Mouse (Mus musculus) olfactory bulb, adult 2 months (tissue): Measurements from ENCODE around the gene Tmem116. TPM values are rescaled to one million over a fixed set of nuclear protein-coding genes. Genes with fewer than 3 reads are reported as not detected.

Source experiments
- H3K27ac ChIP-seq: fragments of 200-500 bp; 2 replicates; pipeline ENCODE4 v1.5.1; 2012; ENCODE audit warnings: low read depth, low read length; ENCODE audit not compliant: insufficient read depth
- H3K4me1 ChIP-seq: fragments of 200-500 bp; 2 replicates; pipeline ENCODE4 v1.6.1; 2012; ENCODE audit warnings: low read length; ENCODE audit not compliant: control insufficient read depth, insufficient read depth
- H3K4me3 ChIP-seq: fragments of 200-500 bp; 2 replicates; pipeline ENCODE4 v1.5.1; 2012; ENCODE audit warnings: mild to moderate bottlenecking, low read depth, low read length, moderate library complexity; ENCODE audit not compliant: insufficient read depth
- CTCF ChIP-seq: fragments of 200-500 bp; IDR thresholded peaks from 2 replicates; pipeline ENCODE4 v1.5.1; 2012; ENCODE audit warnings: low read depth, mild to moderate bottlenecking, low read length, moderate library complexity; ENCODE audit not compliant: insufficient read depth
- POLR2A ChIP-seq: fragments of 200-500 bp; IDR thresholded peaks from 2 replicates; pipeline ENCODE4 v1.6.1; 2012; ENCODE audit warnings: mild to moderate bottlenecking, low read depth, low read length, moderate library complexity; ENCODE audit not compliant: insufficient read depth
- WGBS: fragments of 180-500 bp; shearing (Covaris S2); methylation state at CpG from one replicate; pipeline ENCODE4 v1.1.7; 2018; 5-methylcytosine and 5-hydroxymethylcytosine counted together
- polyA plus RNA-seq: library from polyadenylated mRNA; stranded (reverse); fragments of >200 nt; gene quantifications from 2 replicates; pipeline ENCODE4 v1.2.4, GENCODE M21; 2012; ENCODE audit warnings: low replicate concordance; ENCODE audit not compliant: missing spikeins, insufficient read depth, insufficient read length

Gene Tmem116
- polyA plus RNA-seq, 1 experiment, result not detected

DNA sequence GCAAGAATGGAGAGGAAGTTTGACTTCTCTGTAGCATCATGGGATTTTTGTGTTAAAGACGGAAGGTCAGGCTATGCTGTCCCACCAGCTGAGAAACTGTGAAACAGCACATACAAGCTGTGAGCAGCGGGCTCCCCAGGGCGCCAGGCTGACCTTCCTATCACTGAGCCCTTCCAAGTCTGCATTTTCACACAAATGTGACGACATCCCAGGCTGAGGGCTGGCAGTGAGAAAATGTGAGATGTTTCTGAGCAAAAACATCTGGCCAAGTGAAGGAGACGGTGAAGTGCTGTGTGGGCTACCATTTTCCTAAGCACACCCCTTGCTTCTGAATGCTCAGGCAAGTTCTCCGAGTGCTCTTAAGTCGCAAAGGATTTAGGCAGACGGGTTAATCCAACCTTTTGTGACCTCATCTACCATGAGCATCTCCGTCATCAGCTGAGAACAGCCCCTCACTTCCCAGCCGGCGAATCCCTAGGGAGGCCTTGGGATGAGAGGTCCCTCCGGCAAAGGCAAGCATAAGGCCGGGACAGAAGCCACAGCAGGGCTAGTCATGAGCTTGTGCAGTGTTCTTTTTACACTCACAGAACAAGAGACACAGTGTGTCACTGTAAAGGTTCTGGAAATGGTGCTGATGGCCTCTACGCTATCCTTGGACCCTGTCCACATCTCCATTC lies 74.2 kb downstream of the Tmem116 start:
- Histone ChIP-seq H3K4me3 (no peak overlapping the region), H3K4me1 (no peaks in the 10 kb centered on the region), H3K27ac (no peak overlapping the region)
- TF ChIP-seq CTCF (no peak), POLR2A (no peak)
- WGBS, result 87% methylated on average over 14 of the region's 14 CpGs

DNA sequence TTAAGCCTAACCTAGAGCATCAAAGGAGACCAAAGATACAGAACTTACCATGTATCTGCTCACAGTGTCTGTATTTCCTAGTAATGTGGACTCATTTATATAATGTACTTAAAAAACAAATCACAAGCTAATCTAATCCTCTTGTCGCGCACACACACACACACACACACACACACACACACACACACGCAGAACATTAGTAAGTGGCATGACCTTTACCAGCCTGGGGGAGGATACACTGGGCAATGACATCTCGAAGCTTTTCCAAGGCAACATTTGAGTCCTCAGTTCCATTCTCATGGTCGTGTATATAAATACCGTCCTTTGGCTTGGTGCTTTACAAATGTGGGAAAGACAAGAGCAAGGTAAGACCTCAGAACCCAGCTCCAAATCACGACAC lies 74.8 kb downstream of the Tmem116 start:
- no peak overlapping the region for H3K27ac ChIP-seq
- TF ChIP-seq POLR2A (no peak), CTCF (no peak)
- H3K4me1 ChIP-seq, result no peaks in the 10 kb centered on the region
- 83% methylated on average over 7 of the region's 7 CpGs for WGBS
- no peak overlapping the region for H3K4me3 ChIP-seq

DNA sequence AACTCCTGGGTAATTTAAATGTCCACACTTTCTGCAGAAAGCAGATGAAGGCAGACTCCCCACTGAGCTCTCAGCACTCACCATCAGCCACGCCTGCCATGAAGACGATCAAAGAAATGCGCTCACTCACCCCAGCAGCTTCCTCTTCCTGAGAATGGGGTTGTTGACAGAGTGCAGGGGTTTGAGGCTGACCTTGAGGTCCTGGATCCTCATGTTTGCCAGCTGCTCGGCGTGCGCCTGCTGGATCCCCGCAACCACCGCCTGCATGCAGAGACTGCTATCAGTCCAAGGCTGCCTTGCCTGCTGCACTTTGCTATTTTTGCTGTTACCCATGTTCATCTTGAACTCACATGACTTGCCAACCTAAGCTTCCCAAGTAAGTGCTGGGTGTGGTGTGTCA lies 75.3 kb downstream of the Tmem116 start:
- WGBS, result 83% methylated on average over 8 of the region's 8 CpGs
- Histone ChIP-seq H3K4me3 (no peak overlapping the region), H3K27ac (no peak overlapping the region), H3K4me1 (no peaks in the 10 kb centered on the region)
- TF ChIP-seq CTCF, result no peak
- TF ChIP-seq POLR2A, result no peak

DNA sequence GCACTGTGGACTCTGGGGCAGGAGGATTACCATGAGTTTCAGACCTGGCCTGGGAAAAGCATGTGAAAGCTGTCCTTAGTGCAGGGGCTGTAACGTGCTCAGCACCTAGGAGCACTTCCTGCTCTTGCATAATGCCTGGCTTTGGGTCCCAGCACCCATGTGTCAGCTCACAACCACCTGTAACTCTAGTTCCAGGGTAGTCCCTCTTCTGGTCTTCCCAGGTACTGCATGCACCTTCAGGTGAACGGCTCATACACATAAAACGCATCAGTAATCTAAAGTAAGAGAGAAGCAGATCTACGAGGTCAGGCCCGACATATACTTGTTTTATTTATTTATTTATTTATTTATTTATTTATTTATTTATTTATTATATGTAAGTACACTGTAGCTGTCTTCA lies 82.8 kb downstream of the Tmem116 start:
- no peak overlapping the region for H3K27ac ChIP-seq
- no peaks in the 10 kb centered on the region for H3K4me1 ChIP-seq
- TF ChIP-seq CTCF, result no peak
- TF ChIP-seq POLR2A, result no peak
- 90% methylated on average over 5 of the region's 5 CpGs for WGBS
- H3K4me3 ChIP-seq, result no peak overlapping the region

DNA sequence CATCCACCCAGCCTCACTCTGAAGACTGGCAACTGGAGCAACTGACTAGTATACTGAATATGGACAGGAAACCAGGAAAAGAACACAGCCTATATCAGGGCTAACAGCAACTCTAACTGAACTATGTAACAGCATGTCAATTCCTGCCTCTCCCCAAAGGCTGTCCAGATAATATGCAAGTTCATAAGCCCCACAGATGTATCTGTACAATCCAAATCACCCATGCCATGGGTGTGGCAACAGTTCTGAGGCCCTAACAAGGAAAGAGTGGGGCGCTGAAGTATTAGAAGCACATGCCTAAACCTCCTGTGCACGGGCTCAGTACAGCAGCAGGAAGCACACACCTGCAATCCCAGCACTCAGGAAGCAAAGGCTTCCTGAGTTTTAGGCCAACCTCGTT lies 83.4 kb downstream of the Tmem116 start:
- 86% methylated on average over 3 of the region's 3 CpGs for WGBS
- no peak for TF ChIP-seq POLR2A
- TF ChIP-seq CTCF, result no peak
- Histone ChIP-seq H3K27ac (no peak overlapping the region), H3K4me3 (no peak overlapping the region), H3K4me1 (no peaks in the 10 kb centered on the region)

DNA sequence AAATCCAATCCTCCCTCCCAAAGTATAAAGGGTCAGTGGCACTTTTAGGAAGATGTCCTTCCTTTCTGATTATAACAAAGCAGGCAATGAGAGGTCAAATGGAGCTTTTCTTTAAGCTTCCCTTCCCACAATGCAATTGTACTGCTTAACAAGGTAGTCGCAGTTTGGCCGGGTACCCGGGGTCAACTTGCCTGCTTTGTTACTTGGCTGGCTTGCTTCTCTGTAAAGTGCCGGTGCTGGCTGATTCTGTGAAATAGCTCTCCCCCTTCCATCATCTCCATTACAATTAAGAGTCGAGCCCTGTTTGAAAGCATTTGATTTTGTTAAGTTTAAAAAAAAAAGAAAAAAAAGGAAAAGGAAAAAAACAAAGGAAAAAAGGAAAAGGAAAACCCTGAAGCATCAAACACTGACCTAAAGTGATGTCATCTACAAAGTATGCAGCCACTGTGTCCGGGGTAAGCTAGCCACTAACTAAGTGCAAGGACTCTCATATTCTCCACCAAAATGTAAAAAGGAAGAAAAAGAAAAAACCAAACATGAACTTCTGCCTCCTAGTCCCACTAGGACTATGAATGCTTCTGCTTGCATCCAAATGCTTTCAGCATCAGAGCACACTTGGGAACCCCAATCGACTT lies 85.3 kb downstream of the Tmem116 start:
- Histone ChIP-seq H3K27ac (no peak overlapping the region), H3K4me3 (no peak overlapping the region), H3K4me1 (peaks cover 2% of the 10 kb centered on the region; the same call in 1 of the 2 replicates)
- TF ChIP-seq POLR2A, result no peak
- TF ChIP-seq CTCF, result no peak
- WGBS, result 24% methylated on average over 7 of the region's 7 CpGs

DNA sequence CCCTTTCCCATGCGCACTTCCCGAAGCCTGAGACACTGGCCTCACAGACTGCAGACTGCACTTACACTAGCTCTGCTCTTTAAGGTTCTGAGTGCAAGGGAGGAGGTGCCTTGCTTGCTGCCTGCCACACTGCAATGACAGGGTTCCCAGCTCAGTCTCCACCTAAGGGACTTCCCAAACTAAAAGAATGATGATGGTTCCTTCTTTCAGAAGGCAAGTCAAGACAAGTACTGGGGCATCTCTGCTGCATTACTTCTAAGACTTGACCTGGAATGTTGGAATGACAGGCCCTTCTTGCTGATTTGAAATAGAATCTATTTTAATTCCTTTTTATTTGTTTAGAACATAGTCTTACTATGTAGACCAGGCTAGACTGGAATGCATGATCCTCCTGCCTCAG lies 85.9 kb downstream of the Tmem116 start:
- TF ChIP-seq CTCF, result no peak
- 58% methylated on average over 2 of the region's 2 CpGs for WGBS
- peaks cover 5% of the 10 kb centered on the region; the same call in 1 of the 2 replicates for H3K4me1 ChIP-seq
- no peak overlapping the region for H3K27ac ChIP-seq
- H3K4me3 ChIP-seq, result no peak overlapping the region

DNA sequence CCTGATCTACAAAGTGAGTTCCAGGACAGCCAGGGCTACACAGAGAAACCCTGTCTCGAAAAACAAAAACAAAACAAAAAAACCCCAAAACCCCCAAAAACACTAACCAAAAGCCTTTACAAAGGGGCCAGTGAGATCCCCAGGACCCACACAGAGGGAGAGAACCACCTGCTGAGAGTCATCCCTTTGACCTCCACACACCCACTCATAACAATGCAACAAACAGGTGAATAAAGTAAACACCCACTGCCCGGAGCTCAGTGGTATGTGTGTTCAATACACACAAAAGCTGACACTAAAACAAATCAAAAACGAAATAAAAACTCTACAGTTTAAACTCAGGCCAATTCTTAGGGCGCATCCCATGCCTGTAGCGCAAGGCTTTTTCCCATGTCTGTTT lies 88.4 kb downstream of the Tmem116 start:
- WGBS, result 88% methylated on average over 5 of the region's 5 CpGs
- H3K27ac ChIP-seq, result no peak overlapping the region
- H3K4me3 ChIP-seq, result no peak overlapping the region
- TF ChIP-seq CTCF, result no peak
- TF ChIP-seq POLR2A, result no peak
- H3K4me1 ChIP-seq, result peaks cover 16% of the 10 kb centered on the region

DNA sequence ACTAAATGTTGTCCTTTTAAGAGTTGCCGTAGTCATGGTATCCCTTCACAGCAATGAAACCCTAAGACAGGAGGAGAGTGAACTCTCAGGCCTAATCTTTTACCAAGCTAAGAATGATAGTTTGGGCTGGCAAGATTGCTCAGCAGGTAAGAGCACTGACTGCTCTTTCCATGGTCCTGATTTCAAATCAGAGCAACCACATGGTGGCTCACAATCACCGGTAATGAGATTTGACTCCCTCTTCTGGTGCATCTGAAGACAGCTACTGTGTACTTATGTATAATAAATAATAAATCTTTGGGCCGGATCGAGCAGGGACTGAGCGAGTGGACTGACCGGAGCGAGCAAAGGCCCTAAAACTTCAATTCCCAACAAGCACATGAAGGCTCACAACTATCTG lies 89.5 kb downstream of the Tmem116 start:
- no peak overlapping the region for H3K27ac ChIP-seq
- WGBS, result 81% methylated on average over 7 of the region's 7 CpGs
- no peak overlapping the region for H3K4me3 ChIP-seq
- H3K4me1 ChIP-seq, result peaks cover 16% of the 10 kb centered on the region
- TF ChIP-seq POLR2A (no peak), CTCF (no peak)
